Mouse (Mus musculus) olfactory bulb, adult 2 months (tissue): ENCODE data around the gene Zyx.

Source experiments
- CTCF ChIP-seq: fragments of 200-500 bp; IDR thresholded peaks from 2 replicates; pipeline ENCODE4 v1.5.1; 2012; ENCODE audit warnings: low read depth, mild to moderate bottlenecking, low read length, moderate library complexity; ENCODE audit not compliant: insufficient read depth
- POLR2A ChIP-seq: fragments of 200-500 bp; IDR thresholded peaks from 2 replicates; pipeline ENCODE4 v1.6.1; 2012; ENCODE audit warnings: mild to moderate bottlenecking, low read depth, low read length, moderate library complexity; ENCODE audit not compliant: insufficient read depth

GRCm38 (mm10) chr6:42380416-42381144, 31.1 kb downstream of the Zyx start:
- TF ChIP-seq CTCF (no peak), POLR2A (no peak)
